Mouse (Mus musculus) MEL (cell line): Measurements from ENCODE around the gene Nme3.

ENCODE experiments used
- CHD1 ChIP-seq: IDR thresholded peaks from 2 replicates; pipeline ENCODE4 v1.6.1; 2012; ENCODE audit warnings: low read depth, mild to moderate bottlenecking, inconsistent platforms, low read length, improper control_type of control experiment
- MXI1 ChIP-seq: IDR thresholded peaks from 2 replicates; pipeline ENCODE4 v1.6.1; 2011; ENCODE audit warnings: mild to moderate bottlenecking, low read depth, low read length, improper control_type of control experiment
- NELFE ChIP-seq: IDR thresholded peaks from 2 replicates; pipeline ENCODE4 v1.6.1; 2011; ENCODE audit warnings: low read depth, low read length, improper control_type of control experiment
- TAL1 ChIP-seq: IDR thresholded peaks from 2 replicates; pipeline ENCODE4 v1.6.1; 2012; ENCODE audit warnings: mild to moderate bottlenecking, inconsistent platforms, low read length, moderate library complexity, mixed read lengths
- TCF12 ChIP-seq: IDR thresholded peaks from 2 replicates; pipeline ENCODE4 v1.6.1; 2014; ENCODE audit warnings: low read depth, mild to moderate bottlenecking, inconsistent platforms, low read length, improper control_type of control experiment, moderate library complexity
- USF1 ChIP-seq: IDR thresholded peaks from 2 replicates; pipeline ENCODE4 v1.6.1; 2014; ENCODE audit warnings: low read depth, mild to moderate bottlenecking, inconsistent platforms, low read length, improper control_type of control experiment, moderate library complexity

GRCm38 (mm10) chr17:24895571-24896240, 594 bp upstream of the Nme3 start:
- no peak for TF ChIP-seq NELFE
- no peak for TF ChIP-seq TCF12
- no peak for TF ChIP-seq USF1
- no peak for TF ChIP-seq TAL1
- TF ChIP-seq MXI1: no peak
- TF ChIP-seq CHD1: no peak
